ENCODE assay signal across 1 mouse cellular context in genomic region chr17:45666091-45666490, GRCm38 (mm10).
TF ChIP-seq lines count a peak whose summit lies in the region.

No protein-coding gene starts in this region.

TF ChIP-seq in ES-E14, 5 proteins besides CTCF, POLR2A, EP300 and RAD21 (continued from another document):
- TF ChIP-seq ZNF384 (IDR thresholded peaks at IDR 0.05; ENCODE audit: low read depth, low read length) (no peak), HCFC1 (IDR thresholded peaks at IDR 0.05; ENCODE audit: borderline replicate concordance, insufficient read depth, low read length) (no peak), ZC3H11A (IDR thresholded peaks at IDR 0.05; ENCODE audit: borderline replicate concordance, low read depth, low read length) (no peak), CHD2 (IDR thresholded peaks at IDR 0.05; ENCODE audit: low read depth, low read length) (no peak)
